Mouse (Mus musculus) Muller cell, postnatal 12 days (primary cell): ENCODE results near the gene Otulinl.

ENCODE experiments used
- DNase-seq: peaks from one replicate; pipeline ENCODE4 v3.0.0-alpha.2; 2015; ENCODE audit errors: inconsistent ontology term

The Otulinl gene

GRCm38 (mm10) chr15:27680997-27681396 lies 382 bp downstream of the Otulinl start:
- DNase-seq, result no peak

- no peak for DNase-seq
Observed at GRCm38 (mm10) chr15:27678511-27678910, 2.9 kb downstream of the Otulinl start.

- no peak for DNase-seq
Observed at GRCm38 (mm10) chr15:27677801-27678200, 3.6 kb downstream of the Otulinl start.

- no peak for DNase-seq
Observed at GRCm38 (mm10) chr15:27676211-27676610, 5.2 kb downstream of the Otulinl start.

GRCm38 (mm10) chr15:27675122-27675521 lies 6.3 kb downstream of the Otulinl start:
- no peak for DNase-seq

GRCm38 (mm10) chr15:27674041-27674440 lies 7.3 kb downstream of the Otulinl start:
- DNase-seq, result no peak

GRCm38 (mm10) chr15:27673151-27673550 lies 8.2 kb downstream of the Otulinl start:
- DNase-seq, result no peak

- DNase-seq, result no peak
Observed at GRCm38 (mm10) chr15:27672259-27672658, 9.1 kb downstream of the Otulinl start.

- no peak for DNase-seq
Observed at GRCm38 (mm10) chr15:27671612-27672245, 9.7 kb downstream of the Otulinl start.

- DNase-seq, result no peak
Observed at GRCm38 (mm10) chr15:27670708-27671107, 10.7 kb downstream of the Otulinl start.

GRCm38 (mm10) chr15:27669931-27670411 lies 11.4 kb downstream of the Otulinl start:
- no peak for DNase-seq

- DNase-seq, result no peak
Observed at GRCm38 (mm10) chr15:27669276-27669675, 12.1 kb downstream of the Otulinl start.

- DNase-seq, result no peak
Observed at GRCm38 (mm10) chr15:27668557-27668956, 12.8 kb downstream of the Otulinl start.

GRCm38 (mm10) chr15:27668001-27668461 lies 13.3 kb downstream of the Otulinl start:
- no peak for DNase-seq

GRCm38 (mm10) chr15:27666911-27667539 lies 14.4 kb downstream of the Otulinl start:
- DNase-seq, result no peak

- peak; percentile 61 for DNase-seq
Observed at GRCm38 (mm10) chr15:27665392-27665911, 15.9 kb downstream of the Otulinl start.

GRCm38 (mm10) chr15:27664126-27664525 lies 17.3 kb downstream of the Otulinl start:
- no peak for DNase-seq

GRCm38 (mm10) chr15:27662699-27663098 lies 18.7 kb downstream of the Otulinl start:
- no peak for DNase-seq

- DNase-seq, result no peak
Observed at GRCm38 (mm10) chr15:27661696-27662095, 19.7 kb downstream of the Otulinl start.

GRCm38 (mm10) chr15:27659592-27660244 lies 21.7 kb downstream of the Otulinl start:
- DNase-seq, result peak; percentile 56

GRCm38 (mm10) chr15:27659143-27659542 lies 22.2 kb downstream of the Otulinl start:
- DNase-seq, result no peak

- DNase-seq, result no peak
Observed at GRCm38 (mm10) chr15:27658356-27658755, 23.0 kb downstream of the Otulinl start.
